Mouse (Mus musculus) olfactory bulb, adult 2 months (tissue): ENCODE measurements around the gene Hmgb2.

ENCODE experiments used
- CTCF ChIP-seq: fragments of 200-500 bp; IDR thresholded peaks from 2 replicates; pipeline ENCODE4 v1.5.1; 2012; ENCODE audit warnings: low read depth, mild to moderate bottlenecking, low read length, moderate library complexity; ENCODE audit not compliant: insufficient read depth
- POLR2A ChIP-seq: fragments of 200-500 bp; IDR thresholded peaks from 2 replicates; pipeline ENCODE4 v1.6.1; 2012; ENCODE audit warnings: mild to moderate bottlenecking, low read depth, low read length, moderate library complexity; ENCODE audit not compliant: insufficient read depth

DNA sequence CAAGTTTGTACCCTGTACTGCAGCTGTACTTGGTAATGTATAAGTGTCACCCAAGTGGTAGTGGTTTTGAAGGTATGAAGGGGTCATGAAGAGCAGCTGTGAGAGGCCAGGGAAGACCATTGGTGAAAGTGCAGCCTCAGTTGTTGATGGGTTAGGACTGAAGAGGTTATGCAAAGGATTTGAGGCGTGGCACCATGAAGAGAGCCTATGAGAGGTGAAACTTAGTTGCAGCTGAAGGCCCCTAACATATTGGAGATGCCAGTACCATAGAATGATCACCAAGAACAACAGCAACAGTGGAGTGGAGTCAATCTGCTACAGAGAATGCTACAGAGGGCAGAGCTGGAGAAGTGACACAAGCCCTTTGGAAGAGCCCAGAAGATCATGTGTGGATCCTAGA is 22.3 kb upstream of the Hmgb2 start:
- TF ChIP-seq CTCF (no peak), POLR2A (no peak)
